Mouse (Mus musculus) heart, adult 2 months (tissue): ENCODE measurements around the gene Ccnl2.

Experiments
- CTCF ChIP-seq: fragments of 200-600 bp; IDR thresholded peaks from 2 replicates; pipeline ENCODE4 v1.8.1; 2022; ENCODE audit warnings: antibody characterized with exemption, mild to moderate bottlenecking, moderate library complexity
- EP300 ChIP-seq: fragments of 200-500 bp; IDR thresholded peaks from 2 replicates; pipeline ENCODE4 v1.6.1; 2011; ENCODE audit warnings: low read depth, low read length, control low read depth; ENCODE audit not compliant: insufficient read depth

GRCm38 (mm10) chr4:155838187-155839153 is 26.2 kb downstream of the Ccnl2 start:
- TF ChIP-seq EP300 (peak; percentile 54; the same call in 1 of the 2 replicates), CTCF (no peak)
